Mouse (Mus musculus): ENCODE measurements at regions not wholly inside any gene's neighbourhood (a gene's known extent, or its start where the extent isn't known, plus 50 kb on each side); places are given as distances from the start of the nearest gene placed in this dataset.

DNA sequence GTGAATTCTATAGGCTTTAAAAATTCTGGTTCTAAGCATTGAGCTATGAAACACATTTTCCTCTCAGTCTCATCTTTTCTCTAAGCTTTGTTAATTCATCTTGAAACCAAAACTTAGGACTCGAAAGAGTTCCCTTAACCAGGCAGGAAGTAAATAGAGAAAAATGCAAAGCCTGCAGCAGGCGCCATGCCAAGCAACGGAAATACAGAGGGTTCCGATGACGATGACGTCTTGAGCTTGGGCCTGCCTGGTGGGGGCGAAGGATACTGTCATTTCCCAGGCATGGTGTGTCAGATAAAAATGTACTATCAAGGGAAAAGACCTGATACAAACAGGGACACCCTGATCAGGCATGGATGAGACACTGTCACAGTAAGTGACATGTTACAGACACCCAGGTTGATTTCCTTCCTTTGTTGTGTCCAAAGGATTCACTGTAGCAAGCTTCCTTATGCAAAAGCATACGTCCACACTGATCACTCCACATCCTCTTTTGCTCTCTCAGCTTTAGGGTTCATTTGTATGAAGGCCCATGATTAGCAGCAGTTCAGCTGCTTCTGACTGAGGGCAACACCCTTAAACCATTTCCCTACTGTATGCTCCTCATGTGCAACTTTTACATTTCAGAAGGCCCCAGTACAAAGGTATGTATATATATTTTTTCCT, 135.0 kb downstream of the Cemip2 start:
- Histone ChIP-seq H3K4me3 (replicated peaks) (no peak overlapping the region), H3K9ac (no peak overlapping the region), H3K27me3 (replicated peaks) (no peaks in the 10 kb centered on the region), H3K4me1 (no peaks in the 10 kb centered on the region), H3K9me3 (no peaks in the 10 kb centered on the region), H3K4me2 (no peak overlapping the region), H3K36me3 (no peaks in the 10 kb centered on the region), H3K27ac (0 out of 2 replicates have a peak overlapping the region, but pooled peaks have one; percentile 16)
- no peak for ATAC-seq (ENCODE audit: insufficient read depth, low FRiP score, low read depth)
- 76% methylated on average over 8 of the region's 8 CpGs for WGBS

DNA sequence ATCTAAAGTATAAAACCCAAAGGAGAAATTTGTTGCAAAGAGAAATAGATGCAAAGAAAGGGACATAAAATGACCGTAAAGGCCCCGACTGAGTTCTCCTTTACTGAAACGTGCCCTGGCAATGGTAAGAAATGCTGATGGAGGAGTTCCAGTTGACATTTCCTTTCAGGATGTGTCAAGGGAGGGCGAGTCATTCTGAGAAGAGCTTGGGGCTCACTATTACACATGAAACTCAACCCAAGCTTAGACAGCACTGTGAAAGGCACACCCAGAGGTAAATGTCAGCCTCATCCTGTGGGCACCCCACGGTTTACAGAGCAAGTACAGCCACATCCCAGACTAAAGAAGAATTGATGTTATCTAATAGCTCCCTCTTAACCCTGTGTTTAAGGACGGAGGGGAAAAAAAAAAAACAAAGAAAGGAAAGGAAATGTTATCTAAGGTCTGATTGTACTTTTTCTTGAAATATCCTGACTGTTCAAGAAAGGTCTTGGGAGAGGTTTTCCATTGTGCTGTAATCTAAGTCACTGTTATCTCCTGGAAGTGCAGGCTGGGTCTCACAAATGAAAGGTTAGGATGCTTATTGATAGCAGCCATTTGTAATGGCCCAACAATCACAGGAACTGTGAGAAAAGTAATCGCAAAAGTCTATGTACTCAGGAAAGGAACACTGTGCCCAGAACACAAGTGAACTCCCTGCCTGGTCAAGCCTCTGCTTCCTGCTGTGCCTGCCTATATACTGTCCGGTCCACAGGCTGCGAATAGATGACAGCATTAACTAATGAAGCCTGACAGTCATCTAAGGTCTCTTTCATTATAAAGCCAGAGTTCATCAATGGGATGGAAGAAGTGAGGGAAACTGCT, 135.8 kb downstream of the Cemip2 start:
- WGBS: 55% methylated on average over 9 of the region's 9 CpGs
- H3K4me1 ChIP-seq: no peaks in the 10 kb centered on the region
- H3K4me3 ChIP-seq (replicated peaks): no peak overlapping the region
- H3K27me3 ChIP-seq (replicated peaks): no peaks in the 10 kb centered on the region
- ATAC-seq (ENCODE audit: insufficient read depth, low FRiP score, low read depth): no peak
- H3K27ac ChIP-seq: no peak overlapping the region
- no peaks in the 10 kb centered on the region for H3K36me3 ChIP-seq
- no peaks in the 10 kb centered on the region for H3K9me3 ChIP-seq
- H3K4me2 ChIP-seq: no peak overlapping the region
- no peak overlapping the region for H3K9ac ChIP-seq

DNA sequence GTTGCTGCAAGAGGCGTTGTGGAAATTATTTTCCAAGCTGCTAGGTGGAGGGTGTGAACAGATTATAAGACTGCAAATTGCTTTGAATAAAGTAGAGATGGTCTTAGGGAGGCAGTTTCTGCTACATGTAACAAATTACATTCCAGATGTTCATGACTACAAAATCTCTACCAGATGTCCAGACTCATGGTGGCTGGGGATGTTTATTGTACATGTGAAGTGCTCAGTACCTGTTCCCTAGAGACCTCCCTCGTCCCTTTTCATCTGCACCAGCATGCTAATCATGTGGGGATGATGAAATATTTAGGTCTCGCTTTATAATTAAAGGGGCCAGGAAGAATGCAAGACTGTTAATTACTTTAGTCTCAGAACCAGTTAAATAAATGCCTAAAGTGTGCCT, 136.5 kb downstream of the Cemip2 start:
- Histone ChIP-seq H3K9ac (no peak overlapping the region), H3K27ac (no peak overlapping the region), H3K4me1 (no peaks in the 10 kb centered on the region), H3K27me3 (replicated peaks) (no peaks in the 10 kb centered on the region), H3K4me2 (no peak overlapping the region), H3K4me3 (replicated peaks) (no peak overlapping the region), H3K9me3 (no peaks in the 10 kb centered on the region), H3K36me3 (no peaks in the 10 kb centered on the region)
- no peak for ATAC-seq (ENCODE audit: insufficient read depth, low FRiP score, low read depth)
- 46% methylated on average over 3 of the region's 3 CpGs for WGBS

DNA sequence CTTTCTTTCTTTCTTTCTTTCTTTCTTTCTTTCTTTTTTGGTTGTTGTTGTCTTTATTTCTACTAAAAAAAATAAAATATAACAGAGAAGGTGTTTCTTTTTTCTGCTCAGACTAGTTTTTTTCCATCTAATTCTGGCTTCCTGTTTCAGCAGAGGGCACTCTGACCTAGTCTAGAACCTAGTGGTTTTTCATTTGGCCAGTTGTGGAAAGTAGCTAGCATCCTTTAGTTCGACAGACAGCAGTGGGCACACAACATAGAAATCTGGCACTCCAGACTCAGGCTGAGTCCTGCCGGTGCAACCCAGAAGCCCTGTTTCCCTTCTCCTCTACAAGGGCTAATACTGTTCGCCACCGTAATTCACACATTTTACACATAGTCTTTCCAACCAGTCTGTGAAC, 140.0 kb downstream of the Cemip2 start:
- no peak overlapping the region for H3K4me3 ChIP-seq (replicated peaks)
- H3K27ac ChIP-seq: no peak overlapping the region
- no peaks in the 10 kb centered on the region for H3K27me3 ChIP-seq (replicated peaks)
- H3K36me3 ChIP-seq: no peaks in the 10 kb centered on the region
- H3K4me2 ChIP-seq: no peak overlapping the region
- no peak overlapping the region for H3K9ac ChIP-seq
- H3K9me3 ChIP-seq: no peaks in the 10 kb centered on the region
- H3K4me1 ChIP-seq: no peaks in the 10 kb centered on the region
- WGBS: 79% methylated on average over 4 of the region's 4 CpGs
- no peak for ATAC-seq (ENCODE audit: insufficient read depth, low FRiP score, low read depth)

GRCm38 (mm10) chr19:21919074-21919473, 140.9 kb downstream of the Cemip2 start:
- H3K9ac ChIP-seq: no peak overlapping the region
- 32% methylated on average over 3 of the region's 3 CpGs for WGBS
- no peaks in the 10 kb centered on the region for H3K4me1 ChIP-seq
- H3K27me3 ChIP-seq (replicated peaks): no peaks in the 10 kb centered on the region
- H3K9me3 ChIP-seq: no peaks in the 10 kb centered on the region
- H3K4me2 ChIP-seq: no peak overlapping the region
- no peak overlapping the region for H3K4me3 ChIP-seq (replicated peaks)
- no peak for ATAC-seq (ENCODE audit: insufficient read depth, low FRiP score, low read depth)
- no peak overlapping the region for H3K27ac ChIP-seq
- H3K36me3 ChIP-seq: no peaks in the 10 kb centered on the region

DNA sequence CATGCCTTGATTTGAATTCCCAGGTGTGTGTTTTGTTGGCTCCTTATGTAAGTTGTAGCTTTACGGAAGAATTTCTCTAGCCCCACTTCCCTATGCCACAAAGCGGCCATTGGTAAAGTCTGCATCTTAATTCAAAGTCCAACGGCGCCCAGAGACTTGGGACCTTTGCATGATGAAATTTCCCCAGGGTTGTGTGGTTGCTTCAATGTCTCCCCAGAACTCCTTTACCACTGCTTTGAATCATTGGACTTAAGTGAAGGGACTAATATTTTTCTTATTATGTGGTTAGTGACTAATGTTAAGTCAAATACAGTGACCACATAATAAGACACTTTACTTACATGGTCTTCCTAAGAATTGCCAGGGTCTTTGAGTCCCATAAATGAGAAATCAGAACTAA, 162.0 kb downstream of the Cemip2 start:
- H3K9ac ChIP-seq: no peak overlapping the region
- H3K4me3 ChIP-seq (replicated peaks): no peak overlapping the region
- 87% methylated on average over 4 of the region's 4 CpGs for WGBS
- H3K36me3 ChIP-seq: no peaks in the 10 kb centered on the region
- H3K4me1 ChIP-seq: no peaks in the 10 kb centered on the region
- H3K27ac ChIP-seq: no peak overlapping the region
- no peaks in the 10 kb centered on the region for H3K27me3 ChIP-seq (replicated peaks)
- H3K9me3 ChIP-seq: no peaks in the 10 kb centered on the region
- no peak overlapping the region for H3K4me2 ChIP-seq
- no peak for ATAC-seq (ENCODE audit: insufficient read depth, low FRiP score, low read depth)

DNA sequence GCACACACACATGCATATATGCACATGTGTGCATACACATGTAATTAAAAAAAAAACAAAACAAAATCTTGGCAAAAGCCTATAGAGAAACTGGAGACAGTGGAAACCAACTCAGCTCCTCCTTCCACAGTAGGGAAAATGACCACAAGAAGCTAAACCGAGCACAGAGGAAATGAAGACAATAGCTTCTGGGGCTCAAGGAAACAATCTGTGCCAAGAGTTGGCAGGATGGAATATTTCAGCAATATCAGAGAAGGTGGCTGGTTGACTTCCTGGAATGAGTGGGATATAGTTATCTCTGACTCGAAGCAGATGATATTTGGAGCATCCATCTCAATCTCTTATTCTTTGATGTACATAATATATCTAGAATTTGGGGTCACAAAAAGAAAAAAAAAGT, 163.6 kb downstream of the Cemip2 start:
- H3K9ac ChIP-seq: no peak overlapping the region
- H3K4me1 ChIP-seq: no peaks in the 10 kb centered on the region
- no peaks in the 10 kb centered on the region for H3K36me3 ChIP-seq
- H3K4me3 ChIP-seq (replicated peaks): no peak overlapping the region
- no peak overlapping the region for H3K27ac ChIP-seq
- ATAC-seq (ENCODE audit: insufficient read depth, low FRiP score, low read depth): no peak
- no peaks in the 10 kb centered on the region for H3K9me3 ChIP-seq
- H3K4me2 ChIP-seq: no peak overlapping the region
- H3K27me3 ChIP-seq (replicated peaks): no peaks in the 10 kb centered on the region
- WGBS: 59% methylated on average over 2 of the region's 2 CpGs

GRCm38 (mm10) chr19:21942286-21942685, 164.1 kb downstream of the Cemip2 start:
- Histone ChIP-seq H3K4me2 (no peak overlapping the region), H3K36me3 (no peaks in the 10 kb centered on the region), H3K4me3 (replicated peaks) (no peak overlapping the region), H3K9me3 (no peaks in the 10 kb centered on the region), H3K27me3 (replicated peaks) (no peaks in the 10 kb centered on the region), H3K27ac (0 out of 2 replicates have a peak overlapping the region, but pooled peaks have one; percentile 17), H3K9ac (no peak overlapping the region), H3K4me1 (no peaks in the 10 kb centered on the region)
- WGBS: 64% methylated on average over 11 of the region's 11 CpGs
- ATAC-seq (ENCODE audit: insufficient read depth, low FRiP score, low read depth): no peak

- 48% methylated on average over 4 of the region's 4 CpGs for WGBS
- Histone ChIP-seq H3K27ac (no peak overlapping the region), H3K36me3 (no peaks in the 10 kb centered on the region), H3K4me2 (no peak overlapping the region), H3K27me3 (replicated peaks) (no peaks in the 10 kb centered on the region), H3K4me3 (replicated peaks) (no peak overlapping the region), H3K9ac (no peak overlapping the region), H3K4me1 (no peaks in the 10 kb centered on the region), H3K9me3 (no peaks in the 10 kb centered on the region)
- ATAC-seq (ENCODE audit: insufficient read depth, low FRiP score, low read depth): no peak
These were observed 165.3 kb downstream of the Cemip2 start for GRCm38 (mm10) chr19:21943407-21943806.

DNA sequence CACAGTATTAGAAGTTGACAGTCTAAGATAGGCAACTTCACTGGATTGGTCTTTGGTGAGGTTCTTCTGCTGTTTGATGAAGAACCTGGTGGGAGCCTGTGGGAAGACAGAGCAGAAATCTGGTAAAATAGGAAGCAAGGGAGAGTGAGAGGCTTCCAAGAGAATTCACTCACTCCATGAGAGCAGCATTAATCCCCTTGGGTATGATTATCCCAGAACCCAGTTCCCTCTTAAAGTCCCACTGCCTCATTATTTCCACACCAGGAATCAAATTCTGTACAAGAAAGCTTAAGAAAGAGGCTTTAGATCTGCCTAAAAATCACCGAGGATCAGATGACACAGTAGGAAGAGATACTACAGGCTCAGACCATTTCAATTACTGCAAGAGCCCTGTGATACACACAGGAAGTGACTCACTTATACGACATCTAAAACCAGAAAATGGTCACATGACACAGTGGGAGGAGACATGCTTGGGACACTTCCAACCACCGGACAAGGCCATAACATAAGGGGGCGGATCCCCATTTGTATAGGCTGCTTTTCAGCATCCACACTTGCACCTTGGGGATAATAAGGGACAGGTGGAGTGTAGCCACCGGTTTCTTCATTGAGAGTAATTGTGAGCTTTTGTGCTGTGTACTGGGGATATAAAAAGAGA, 168.2 kb downstream of the Cemip2 start:
- WGBS: 59% methylated on average over 5 of the region's 5 CpGs
- H3K27ac ChIP-seq: no peak overlapping the region
- no peaks in the 10 kb centered on the region for H3K9me3 ChIP-seq
- H3K4me3 ChIP-seq (replicated peaks): no peak overlapping the region
- H3K27me3 ChIP-seq (replicated peaks): no peaks in the 10 kb centered on the region
- no peak overlapping the region for H3K9ac ChIP-seq
- H3K4me1 ChIP-seq: no peaks in the 10 kb centered on the region
- no peak for ATAC-seq (ENCODE audit: insufficient read depth, low FRiP score, low read depth)
- no peak overlapping the region for H3K4me2 ChIP-seq
- no peaks in the 10 kb centered on the region for H3K36me3 ChIP-seq

DNA sequence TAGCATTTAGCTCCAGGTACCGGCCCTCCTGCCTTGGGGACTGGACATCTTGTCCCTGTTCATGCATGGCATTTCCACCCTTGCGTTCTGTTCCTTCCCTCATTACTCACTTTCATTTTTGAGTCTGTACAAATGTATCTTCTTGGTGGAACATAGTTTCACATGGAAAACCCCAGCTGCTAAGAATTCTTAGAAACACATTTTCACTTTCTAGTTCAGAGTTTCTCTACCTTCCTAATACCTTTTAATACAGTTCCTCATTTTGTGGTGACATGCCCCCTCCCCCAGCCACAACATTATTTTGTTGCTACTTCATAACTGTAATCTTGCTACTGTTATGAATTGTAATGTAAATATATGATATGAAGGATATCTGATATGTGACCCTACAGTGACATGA, 169.9 kb downstream of the Cemip2 start:
- H3K4me3 ChIP-seq (replicated peaks): no peak overlapping the region
- H3K27ac ChIP-seq: no peak overlapping the region
- no peak overlapping the region for H3K9ac ChIP-seq
- H3K36me3 ChIP-seq: no peaks in the 10 kb centered on the region
- no peaks in the 10 kb centered on the region for H3K27me3 ChIP-seq (replicated peaks)
- 83% methylated on average over 2 of the region's 2 CpGs for WGBS
- H3K9me3 ChIP-seq: no peaks in the 10 kb centered on the region
- H3K4me1 ChIP-seq: no peaks in the 10 kb centered on the region
- H3K4me2 ChIP-seq: no peak overlapping the region
- no peak for ATAC-seq (ENCODE audit: insufficient read depth, low FRiP score, low read depth)

DNA sequence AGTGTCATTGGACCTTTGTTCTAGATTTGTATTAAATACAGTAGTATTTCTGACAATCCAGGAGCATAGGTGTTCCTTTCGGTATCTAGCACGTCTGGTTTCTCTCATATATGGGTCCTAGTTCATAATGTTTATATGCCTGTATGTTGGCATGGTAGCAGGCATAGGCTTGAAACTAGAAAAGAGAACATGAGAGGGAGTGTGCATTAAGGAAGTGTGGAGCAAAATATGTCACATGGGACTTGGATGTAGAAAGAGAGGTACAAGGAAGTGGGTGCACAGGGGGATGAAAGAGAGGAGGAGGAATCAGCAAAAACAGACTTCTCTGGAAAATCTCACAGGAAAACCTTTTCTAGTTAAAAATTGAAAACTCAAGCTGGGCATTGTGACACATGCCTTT, 176.2 kb upstream of the Trpm3 start:
- Histone ChIP-seq H3K4me2 (no peak overlapping the region), H3K27me3 (replicated peaks) (no peaks in the 10 kb centered on the region), H3K9ac (no peak overlapping the region), H3K4me3 (replicated peaks) (no peak overlapping the region), H3K27ac (no peak overlapping the region), H3K36me3 (no peaks in the 10 kb centered on the region), H3K4me1 (no peaks in the 10 kb centered on the region), H3K9me3 (no peaks in the 10 kb centered on the region)
- 88% methylated on average over 2 of the region's 2 CpGs for WGBS
- no peak for ATAC-seq (ENCODE audit: insufficient read depth, low FRiP score, low read depth)

Data from stomach, embryonic 15.5 days (tissue).